Mouse (Mus musculus) lung, adult 2 months (tissue): ENCODE measurements around the gene Gm4301.
"Not testable (repeated sequence)": the region's sequence is repeated elsewhere in the genome, so short reads cannot be mapped to it uniquely, and the experiment has no call there.

Experiments used
- CTCF ChIP-seq: fragments of 200-500 bp; IDR thresholded peaks from 2 replicates; pipeline ENCODE4 v1.5.1; 2011; ENCODE audit warnings: mild to moderate bottlenecking, low read length, control low read depth; ENCODE audit not compliant: insufficient read depth
- POLR2A ChIP-seq: fragments of 200-500 bp; IDR thresholded peaks from 2 replicates; pipeline ENCODE4 v1.6.1; 2011; ENCODE audit warnings: low read depth, mild to moderate bottlenecking, control low read depth, low read length, borderline replicate concordance; ENCODE audit errors: extremely low read depth

DNA sequence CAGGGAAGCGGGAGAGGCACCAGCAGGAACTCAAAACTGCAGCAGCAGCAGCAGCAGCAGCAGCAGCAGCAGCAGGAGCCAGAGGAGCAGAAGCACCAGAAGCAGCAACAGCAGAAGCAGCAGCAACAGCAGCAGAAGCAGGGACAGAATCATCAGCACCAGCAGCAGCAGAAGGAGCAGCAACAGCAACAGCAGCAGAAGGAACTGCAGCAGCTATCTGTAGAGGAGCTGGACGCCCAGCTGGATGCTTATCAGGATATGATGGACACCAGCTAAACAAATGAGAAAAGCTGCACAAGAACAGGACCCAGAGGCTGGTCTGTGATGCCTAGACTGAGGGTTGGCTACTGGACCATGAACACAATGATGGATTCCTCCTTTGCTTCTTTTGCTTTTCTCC lies 21.4 kb downstream of the Gm4301 start:
- TF ChIP-seq CTCF, POLR2A: not testable (repeated sequence)
